ENCODE assay signal across 8 mouse cellular contexts in the genomic region with DNA sequence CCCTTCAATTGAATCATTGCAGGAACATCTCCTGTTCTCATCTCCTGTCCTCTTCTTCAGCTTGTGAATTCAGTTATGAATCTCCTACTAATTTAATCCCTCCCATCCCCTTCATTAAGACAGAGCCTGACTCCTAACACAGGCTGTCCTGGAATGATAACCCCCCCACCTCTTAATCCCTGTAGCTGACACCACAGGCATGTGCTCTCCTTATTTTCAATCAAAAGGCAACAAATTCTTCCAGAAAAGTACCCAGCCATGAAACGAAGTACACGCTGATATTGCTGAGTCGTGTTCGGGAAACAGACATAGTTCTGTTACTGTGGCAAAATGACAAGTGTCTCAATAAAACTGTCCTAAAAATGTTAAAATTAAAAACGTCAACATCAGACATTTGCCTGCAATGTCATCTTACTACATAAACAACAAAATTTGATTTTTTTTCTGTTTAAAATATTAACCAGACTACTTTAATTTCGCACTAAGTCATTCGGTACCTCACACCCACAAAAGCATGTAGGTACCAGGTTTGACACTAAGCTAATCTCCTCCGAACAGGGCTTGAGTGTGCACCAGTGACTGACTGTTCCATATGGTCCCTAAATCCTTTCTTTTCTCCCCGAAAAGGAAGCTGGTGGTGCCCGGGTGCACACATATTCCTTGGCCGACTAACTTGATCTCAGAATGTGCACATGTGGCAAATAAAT. TPM values are rescaled to one million over a fixed set of nuclear protein-coding genes. Genes with fewer than 3 reads are reported as not detected.
DNase-seq lines count a peak whose midpoint lies in the region; ATAC-seq and TF ChIP-seq lines count a peak whose summit lies in the region.

No protein-coding gene starts in this region.

- peak; percentile 26 for ATAC-seq in embryonic facial prominence, embryonic 11.5 days (replicated peaks; ENCODE audit: insufficient number of reproducible peaks, low FRiP score, low TSS enrichment, low read depth)
- ATAC-seq in hindbrain, embryonic 14.5 days (ENCODE audit: low FRiP score): peak; percentile 28
- ATAC-seq in midbrain, embryonic 13.5 days: peak; percentile 46

- WGBS in liver, adult 2 months: 12% methylated on average over 11 of the region's 11 CpGs
- 24% methylated on average over 11 of the region's 11 CpGs for WGBS in embryonic facial prominence, embryonic 11.5 days
- 23% methylated on average over 11 of the region's 11 CpGs for WGBS in hindbrain, embryonic 14.5 days
- WGBS in midbrain, embryonic 13.5 days: 25% methylated on average over 11 of the region's 11 CpGs

- H3K4me2 ChIP-seq in embryonic facial prominence, embryonic 11.5 days (ENCODE audit: low read depth, low read length): peak overlapping the region; percentile 45
- H3K4me2 ChIP-seq in hindbrain, embryonic 14.5 days (replicated peaks): peak overlapping the region; percentile 55
- peak overlapping the region; percentile 71 for H3K4me2 ChIP-seq in midbrain, embryonic 13.5 days (replicated peaks)

- TF ChIP-seq POLR2A in liver, adult 2 months (IDR thresholded peaks at IDR 0.05; ENCODE audit: extremely low read depth, insufficient read depth, low read length): no peak

- no peak for TF ChIP-seq CTCF in liver, adult 2 months (IDR thresholded peaks at IDR 0.05; ENCODE audit: low read depth, low read length)

- H3K4me3 ChIP-seq in liver, adult 2 months (ENCODE audit: insufficient read depth, low read depth, low read length): peak overlapping the region; percentile 72
- peak overlapping the region; percentile 69 for H3K4me3 ChIP-seq in embryonic facial prominence, embryonic 11.5 days (ENCODE audit: low read depth, low read length)
- peak overlapping the region; percentile 70 for H3K4me3 ChIP-seq in hindbrain, embryonic 14.5 days (replicated peaks; ENCODE audit: low read length)
- peak overlapping the region; percentile 81 for H3K4me3 ChIP-seq in midbrain, embryonic 13.5 days (replicated peaks)

- H3K79me2 ChIP-seq in liver, adult 2 months (ENCODE audit: control insufficient read depth, insufficient read depth, low read length): no peaks in the 10 kb centered on the region

- peak overlapping the region; percentile 65 for H3K27ac ChIP-seq in liver, adult 2 months (replicated peaks; ENCODE audit: insufficient read depth, low read depth, low read length)
- H3K27ac ChIP-seq in embryonic facial prominence, embryonic 11.5 days (replicated peaks; ENCODE audit: low read depth, low read length): no peak overlapping the region
- peak overlapping the region; percentile 94 for H3K27ac ChIP-seq in hindbrain, embryonic 14.5 days
- H3K27ac ChIP-seq in midbrain, embryonic 13.5 days: peak overlapping the region; percentile 91

- peaks cover 31% of the 10 kb centered on the region for H3K36me3 ChIP-seq in liver, adult 2 months (ENCODE audit: control insufficient read depth, insufficient read depth, low read length)
- no peaks in the 10 kb centered on the region for H3K36me3 ChIP-seq in embryonic facial prominence, embryonic 11.5 days (replicated peaks; ENCODE audit: control insufficient read depth, insufficient read depth, low read depth, low read length)
- H3K36me3 ChIP-seq in hindbrain, embryonic 14.5 days (replicated peaks; ENCODE audit: control insufficient read depth, insufficient read depth): peaks cover 49% of the 10 kb centered on the region
- peaks cover 35% of the 10 kb centered on the region for H3K36me3 ChIP-seq in midbrain, embryonic 13.5 days

- peaks cover 3% of the 10 kb centered on the region for H3K4me1 ChIP-seq in liver, adult 2 months (ENCODE audit: control insufficient read depth, insufficient read depth, low read length)
- H3K4me1 ChIP-seq in embryonic facial prominence, embryonic 11.5 days (ENCODE audit: control insufficient read depth, insufficient read depth, low read length): no peaks in the 10 kb centered on the region
- 0 out of 2 replicates have a peak, but pooled peaks cover 4% of the 10 kb centered on the region for H3K4me1 ChIP-seq in hindbrain, embryonic 14.5 days (replicated peaks; ENCODE audit: control insufficient read depth, insufficient read depth, low read length)
- H3K4me1 ChIP-seq in midbrain, embryonic 13.5 days (replicated peaks): peaks cover 15% of the 10 kb centered on the region

- no peaks in the 10 kb centered on the region for H3K27me3 ChIP-seq in liver, adult 2 months (ENCODE audit: control insufficient read depth, insufficient read depth, low read length)
- no peaks in the 10 kb centered on the region for H3K27me3 ChIP-seq in embryonic facial prominence, embryonic 11.5 days (ENCODE audit: control insufficient read depth, insufficient read depth, low read length)
- H3K27me3 ChIP-seq in hindbrain, embryonic 14.5 days (ENCODE audit: control insufficient read depth, insufficient read depth, low read length): no peaks in the 10 kb centered on the region
- no peaks in the 10 kb centered on the region for H3K27me3 ChIP-seq in midbrain, embryonic 13.5 days

- no peak for DNase-seq in liver, adult 2 months (ENCODE audit: extremely low read depth, low read depth, low spot score)
- DNase-seq in liver: no peak
- no peak for DNase-seq in embryonic facial prominence, embryonic 11.5 days (ENCODE audit: low spot score)
- no peak for DNase-seq in hindbrain, embryonic 14.5 days (ENCODE audit: low spot score)
- DNase-seq in thymus, postnatal 10 days (ENCODE audit: low spot score in 2 of 2): no peak
- DNase-seq in gastrocnemius, postnatal 4 days (ENCODE audit: low spot score in 2 of 2): no peak
- DNase-seq in left cerebral cortex, adult 8-10 months (ENCODE audit: low spot score in 2 of 2): no peak

- no peaks in the 10 kb centered on the region for H3K9me3 ChIP-seq in embryonic facial prominence, embryonic 11.5 days (replicated peaks; ENCODE audit: control insufficient read depth, low read length)
- H3K9me3 ChIP-seq in hindbrain, embryonic 14.5 days (ENCODE audit: control insufficient read depth, low read length): no peaks in the 10 kb centered on the region
- H3K9me3 ChIP-seq in midbrain, embryonic 13.5 days: no peaks in the 10 kb centered on the region

- peak overlapping the region; percentile 70 for H3K9ac ChIP-seq in liver, adult 2 months (ENCODE audit: low read depth, low read length)
- H3K9ac ChIP-seq in embryonic facial prominence, embryonic 11.5 days (replicated peaks; ENCODE audit: low read length): peak overlapping the region; percentile 69
- peak overlapping the region; percentile 57 for H3K9ac ChIP-seq in hindbrain, embryonic 14.5 days
- H3K9ac ChIP-seq in midbrain, embryonic 13.5 days (replicated peaks): peak overlapping the region; percentile 69

RNA-seq across cellular contexts. Expression of gene Tpr, which starts 0.6 kb away (rescaled TPM):
- total RNA-seq in liver, adult 2 months (2014; rRNA removed): 60.0 and 65.8 TPM in 2 replicates
- polyA plus RNA-seq in liver, adult 2 months (2012; rRNA removed): 20.9 and 22.7 TPM in 2 replicates
- polyA plus RNA-seq in embryonic facial prominence, embryonic 11.5 days (2014; fragmentation: Nextera tagmentation; extraction: Ambion mirVana): 171 and 182 TPM in 2 replicates
- 118 and 130 TPM in 2 replicates for polyA plus RNA-seq in hindbrain, embryonic 14.5 days (2014; fragmentation: Nextera tagmentation; extraction: Ambion mirVana)
- 153 and 154 TPM in 2 replicates for polyA plus RNA-seq in midbrain, embryonic 13.5 days (2015; fragmentation: Nextera tagmentation; extraction: Ambion mirVana)
- total RNA-seq in gastrocnemius, postnatal 4 days (2021): 100 to 1,000 TPM; 124 to 130 TPM
- 100 to 1,000 TPM; 101 to 110 (median 105) TPM for total RNA-seq in left cerebral cortex, adult 8-10 months (2022)

RNA-seq across cellular contexts. Expression of gene Odr4, which starts 0.8 kb away (rescaled TPM):
- 39.9 and 52.8 TPM in 2 replicates for total RNA-seq in liver, adult 2 months (2014; rRNA removed)
- polyA plus RNA-seq in liver, adult 2 months (2012; rRNA removed): 4.0 and 4.7 TPM in 2 replicates
- 33.0 and 34.7 TPM in 2 replicates for polyA plus RNA-seq in embryonic facial prominence, embryonic 11.5 days (2014; fragmentation: Nextera tagmentation; extraction: Ambion mirVana)
- polyA plus RNA-seq in hindbrain, embryonic 14.5 days (2014; fragmentation: Nextera tagmentation; extraction: Ambion mirVana): 41.5 and 46.1 TPM in 2 replicates
- polyA plus RNA-seq in midbrain, embryonic 13.5 days (2015; fragmentation: Nextera tagmentation; extraction: Ambion mirVana): 39.8 and 46.9 TPM in 2 replicates
- total RNA-seq in gastrocnemius, postnatal 4 days (2021): 10 to 100 TPM; 26.0 to 26.5 TPM
- 10 to 100 TPM; 45.8 to 56.7 (median 51.6) TPM for total RNA-seq in left cerebral cortex, adult 8-10 months (2022)
